11 mouse cellular contexts compared by ENCODE assay signal in the genomic region with DNA sequence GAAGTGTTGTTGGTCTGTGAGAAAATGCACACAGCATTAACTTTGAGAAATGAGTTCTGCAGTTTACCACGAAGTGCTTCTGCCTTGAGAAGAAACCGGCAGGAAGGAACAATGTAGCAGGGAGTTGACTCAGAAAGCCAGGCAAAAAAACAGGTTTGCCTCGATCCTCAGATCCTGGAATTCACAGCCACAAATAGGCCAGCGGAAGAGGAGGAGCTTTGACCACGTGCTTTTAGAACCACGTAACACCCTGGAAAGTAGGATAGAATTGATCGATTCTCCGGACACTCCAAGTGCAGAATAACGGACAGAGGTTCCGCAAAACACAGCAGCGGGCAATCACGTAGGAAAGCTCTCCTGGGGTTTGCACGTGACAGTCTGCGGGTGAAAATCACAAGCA.
DNase-seq lines count a peak whose midpoint lies in the region; ATAC-seq and TF ChIP-seq lines count a peak whose summit lies in the region.
"Had no signal": no experiment of that assay in that cellular context is flagged by ENCODE, and none has a peak within 500 bp of the region (broad histone marks: within the 10 kb centered on the region; RNA-seq: fewer than 3 reads in every experiment).

No protein-coding gene starts in this region.

- H3K27me3 ChIP-seq in intestine, embryonic 14.5 days (replicated peaks; ENCODE audit: control insufficient read depth, insufficient read depth, low read length): no peaks in the 10 kb centered on the region
- no peaks in the 10 kb centered on the region for H3K27me3 ChIP-seq in intestine, postnatal 0 days (replicated peaks; ENCODE audit: control insufficient read depth, insufficient read depth, low read length)
- H3K27me3 ChIP-seq in embryonic facial prominence, embryonic 10.5 days (replicated peaks; ENCODE audit: low read depth, poor library complexity, severe bottlenecking): no peaks in the 10 kb centered on the region
- H3K27me3 ChIP-seq in hindbrain, embryonic 15.5 days: no peaks in the 10 kb centered on the region
- no peaks in the 10 kb centered on the region for H3K27me3 ChIP-seq in neural tube, embryonic 13.5 days

- no peaks in the 10 kb centered on the region for H3K9me3 ChIP-seq in intestine, embryonic 14.5 days (ENCODE audit: control insufficient read depth, low read length)
- no peaks in the 10 kb centered on the region for H3K9me3 ChIP-seq in intestine, postnatal 0 days (ENCODE audit: control insufficient read depth)
- H3K9me3 ChIP-seq in embryonic facial prominence, embryonic 10.5 days: no peaks in the 10 kb centered on the region
- H3K9me3 ChIP-seq in hindbrain, embryonic 15.5 days: no peaks in the 10 kb centered on the region
- H3K9me3 ChIP-seq in neural tube, embryonic 13.5 days: no peaks in the 10 kb centered on the region

- whole genome bisulfite sequencing in intestine, embryonic 14.5 days: 63% methylated on average over 14 of the region's 14 CpGs
- WGBS in intestine, postnatal 0 days: 65% methylated on average over 14 of the region's 14 CpGs
- WGBS in embryonic facial prominence, embryonic 10.5 days: 74% methylated on average over 14 of the region's 14 CpGs
- WGBS in hindbrain, embryonic 15.5 days: 45% methylated on average over 14 of the region's 14 CpGs
- 57% methylated on average over 14 of the region's 14 CpGs for WGBS in neural tube, embryonic 13.5 days
- 68% methylated on average over 14 of the region's 14 CpGs for WGBS in lung, adult 2 months

- no peak overlapping the region for H3K4me2 ChIP-seq in intestine, embryonic 14.5 days (ENCODE audit: low read length)
- H3K4me2 ChIP-seq in intestine, postnatal 0 days (replicated peaks; ENCODE audit: low read depth): no peak overlapping the region
- peak overlapping the region; percentile 43 for H3K4me2 ChIP-seq in hindbrain, embryonic 15.5 days
- H3K4me2 ChIP-seq in neural tube, embryonic 13.5 days: peak overlapping the region; percentile 39

- no peaks in the 10 kb centered on the region for H3K36me3 ChIP-seq in intestine, embryonic 14.5 days (ENCODE audit: control insufficient read depth, insufficient read depth, low read length)
- H3K36me3 ChIP-seq in intestine, postnatal 0 days (ENCODE audit: control insufficient read depth, insufficient read depth): no peaks in the 10 kb centered on the region
- H3K36me3 ChIP-seq in embryonic facial prominence, embryonic 10.5 days (replicated peaks): no peaks in the 10 kb centered on the region
- H3K36me3 ChIP-seq in hindbrain, embryonic 15.5 days: no peaks in the 10 kb centered on the region
- H3K36me3 ChIP-seq in neural tube, embryonic 13.5 days: no peaks in the 10 kb centered on the region

- H3K27ac ChIP-seq in intestine, embryonic 14.5 days (ENCODE audit: low read depth): peak overlapping the region; percentile 22
- no peak overlapping the region for H3K27ac ChIP-seq in intestine, postnatal 0 days (ENCODE audit: low read depth, low read length)
- peak overlapping the region; percentile 67 for H3K27ac ChIP-seq in embryonic facial prominence, embryonic 10.5 days (replicated peaks)
- no peak overlapping the region for H3K27ac ChIP-seq in hindbrain, embryonic 15.5 days (replicated peaks)
- H3K27ac ChIP-seq in neural tube, embryonic 13.5 days (replicated peaks): no peak overlapping the region

- no peak for ATAC-seq in intestine, embryonic 14.5 days (replicated peaks; ENCODE audit: low FRiP score, low TSS enrichment, low read depth)
- no peak for ATAC-seq in intestine, postnatal 0 days
- ATAC-seq in hindbrain, embryonic 15.5 days (ENCODE audit: low FRiP score, low read depth): no peak
- no peak for ATAC-seq in neural tube, embryonic 13.5 days (ENCODE audit: low read depth)

- no peak overlapping the region for H3K4me3 ChIP-seq in intestine, embryonic 14.5 days (ENCODE audit: low read depth, low read length)
- H3K4me3 ChIP-seq in intestine, postnatal 0 days (ENCODE audit: low read depth, low read length): no peak overlapping the region
- H3K4me3 ChIP-seq in embryonic facial prominence, embryonic 10.5 days: no peak overlapping the region
- no peak overlapping the region for H3K4me3 ChIP-seq in hindbrain, embryonic 15.5 days
- no peak overlapping the region for H3K4me3 ChIP-seq in neural tube, embryonic 13.5 days
- H3K4me3 ChIP-seq in lung, adult 2 months (replicated peaks; ENCODE audit: extremely low read depth, low read depth, low read length): no peak overlapping the region

- peaks cover 22% of the 10 kb centered on the region; the same call in 1 of the 2 replicates for H3K4me1 ChIP-seq in intestine, embryonic 14.5 days (replicated peaks; ENCODE audit: control insufficient read depth, insufficient read depth, low read length)
- H3K4me1 ChIP-seq in intestine, postnatal 0 days (replicated peaks; ENCODE audit: control insufficient read depth, insufficient read depth, low read length): no peaks in the 10 kb centered on the region
- peaks cover 34% of the 10 kb centered on the region for H3K4me1 ChIP-seq in embryonic facial prominence, embryonic 10.5 days
- H3K4me1 ChIP-seq in hindbrain, embryonic 15.5 days (replicated peaks): peaks cover 27% of the 10 kb centered on the region
- H3K4me1 ChIP-seq in neural tube, embryonic 13.5 days (replicated peaks): peaks cover 34% of the 10 kb centered on the region
- peaks cover 3% of the 10 kb centered on the region; the same call in 1 of the 2 replicates for H3K4me1 ChIP-seq in lung, adult 2 months (ENCODE audit: control insufficient read depth, insufficient read depth, low read length)

- intact Hi-C loops in left cerebral cortex, postnatal 14 days (cut with DNase I): no loop called here

- no peak for TF ChIP-seq CTCF in intestine, postnatal 0 days (IDR thresholded peaks at IDR 0.05; ENCODE audit: low read depth)
- no peak for TF ChIP-seq CTCF in lung, adult 2 months (IDR thresholded peaks at IDR 0.05; ENCODE audit: insufficient read depth, low read length)

- no peak for DNase-seq in intestine, embryonic 14.5 days (ENCODE audit: low spot score)
- DNase-seq in embryonic facial prominence, embryonic 10.5 days (ENCODE audit: low spot score): peak; percentile 10
- DNase-seq in frontal cortex, postnatal 36 days (ENCODE audit: low spot score in 2 of 2): no peak
- DNase-seq in lung, adult 2 months: no peak
- DNase-seq in left cerebral cortex, postnatal 14 days (ENCODE audit: low spot score in 2 of 2): no peak
- DNase-seq: liver; lung, postnatal 36 days; thymus, postnatal 25 days had no signal

- no peak for TF ChIP-seq POLR2A in lung, adult 2 months (IDR thresholded peaks at IDR 0.05; ENCODE audit: borderline replicate concordance, extremely low read depth, low read depth, low read length)

- no peak overlapping the region for H3K9ac ChIP-seq in intestine, embryonic 14.5 days (ENCODE audit: low read length)
- H3K9ac ChIP-seq in intestine, postnatal 0 days (ENCODE audit: low read depth, low read length): no peak overlapping the region
- H3K9ac ChIP-seq in hindbrain, embryonic 15.5 days: no peak overlapping the region
- no peak overlapping the region for H3K9ac ChIP-seq in neural tube, embryonic 13.5 days

Comparison
In these comparisons a context has a peak if more than half of its experiments do, and no peak if none do; other contexts are left out.
1. H3K27ac ChIP-seq: peak in intestine, embryonic 14.5 days (single experiment) and embryonic facial prominence, embryonic 10.5 days (single experiment); none in intestine, postnatal 0 days (single experiment), hindbrain, embryonic 15.5 days (single experiment) and neural tube, embryonic 13.5 days (single experiment).
2. H3K4me2 ChIP-seq: peak in hindbrain, embryonic 15.5 days (single experiment) and neural tube, embryonic 13.5 days (single experiment); none in intestine, embryonic 14.5 days (single experiment) and intestine, postnatal 0 days (single experiment).